Mouse (Mus musculus) thymus, postnatal 4 days (tissue): ENCODE results near the gene Khdc4.
A peak's percentile ranks its signal among the peaks of the same experiment; 100 is the strongest.

Source experiments
- DNase-seq: peaks from one replicate; pipeline ENCODE4 v3.0.0; 2021

The Khdc4 gene

GRCm38 (mm10) chr3:88738641-88739040 lies 53.0 kb downstream of the Khdc4 start:
- DNase-seq = peak; percentile 83

GRCm38 (mm10) chr3:88740147-88740546 lies 54.5 kb downstream of the Khdc4 start:
- no peak for DNase-seq

GRCm38 (mm10) chr3:88745534-88745933 lies 59.9 kb downstream of the Khdc4 start:
- no peak for DNase-seq

- DNase-seq = no peak
Observed at GRCm38 (mm10) chr3:88746139-88746870, 60.7 kb downstream of the Khdc4 start.

GRCm38 (mm10) chr3:88746871-88747231 lies 61.2 kb downstream of the Khdc4 start:
- DNase-seq = no peak

GRCm38 (mm10) chr3:88754283-88754682 lies 68.7 kb downstream of the Khdc4 start:
- DNase-seq = no peak

- no peak for DNase-seq
Observed at GRCm38 (mm10) chr3:88755541-88755940, 69.9 kb downstream of the Khdc4 start.

- no peak for DNase-seq
Observed at GRCm38 (mm10) chr3:88756276-88756675, 70.7 kb downstream of the Khdc4 start.

GRCm38 (mm10) chr3:88758045-88758500 lies 72.5 kb downstream of the Khdc4 start:
- DNase-seq = no peak

GRCm38 (mm10) chr3:88761619-88762018 lies 76.0 kb downstream of the Khdc4 start:
- DNase-seq = no peak

- DNase-seq = no peak
Observed at GRCm38 (mm10) chr3:88762401-88762831, 76.8 kb downstream of the Khdc4 start.
